Mouse (Mus musculus) liver, adult 2 months (tissue): Measurements from ENCODE around the gene Homer3. TPM values are rescaled to one million over a fixed set of nuclear protein-coding genes. Genes with fewer than 3 reads are reported as not detected.

ENCODE experiments used
- DNase-seq: peaks from one replicate; pipeline ENCODE4 v3.0.0-alpha.2; 2011; ENCODE audit warnings: low read depth, low spot score; ENCODE audit errors: extremely low read depth
- H3K27ac ChIP-seq: fragments of 200-500 bp; replicated peaks from 2 replicates; pipeline ENCODE4 v1.5.1; 2012; ENCODE audit warnings: low read depth, mild to moderate bottlenecking, control low read depth, inconsistent platforms, low read length; ENCODE audit not compliant: insufficient read depth
- H3K27me3 ChIP-seq: fragments of 200-500 bp; 2 replicates; pipeline ENCODE4 v1.6.1; 2012; ENCODE audit warnings: mild to moderate bottlenecking, moderate library complexity, low read length, inconsistent platforms; ENCODE audit not compliant: control insufficient read depth, insufficient read depth
- H3K36me3 ChIP-seq: fragments of 200-500 bp; 2 replicates; pipeline ENCODE4 v1.6.1; 2012; ENCODE audit warnings: low read length, inconsistent platforms; ENCODE audit not compliant: control insufficient read depth, insufficient read depth
- H3K4me1 ChIP-seq: fragments of 200-500 bp; 2 replicates; pipeline ENCODE4 v1.6.1; 2011; ENCODE audit warnings: low read length; ENCODE audit not compliant: control insufficient read depth, insufficient read depth
- H3K4me3 ChIP-seq: fragments of 200-500 bp; 2 replicates; pipeline ENCODE4 v1.5.1; 2011; ENCODE audit warnings: low read depth, mild to moderate bottlenecking, control low read depth, low read length, moderate library complexity; ENCODE audit not compliant: insufficient read depth
- H3K79me2 ChIP-seq: fragments of 200-500 bp; 2 replicates; pipeline ENCODE4 v1.6.1; 2012; ENCODE audit warnings: inconsistent platforms, mild to moderate bottlenecking, low read length, moderate library complexity; ENCODE audit not compliant: control insufficient read depth, insufficient read depth
- H3K9ac ChIP-seq: fragments of 200-500 bp; 2 replicates; pipeline ENCODE4 v1.6.1; 2012; ENCODE audit warnings: low read depth, mild to moderate bottlenecking, control low read depth, inconsistent platforms, low read length
- CTCF ChIP-seq: fragments of 200-500 bp; IDR thresholded peaks from 2 replicates; pipeline ENCODE4 v1.5.1; 2011; ENCODE audit warnings: low read depth, low read length, control low read depth
- POLR2A ChIP-seq: fragments of 200-500 bp; IDR thresholded peaks from 2 replicates; pipeline ENCODE4 v1.6.1; 2011; ENCODE audit warnings: low read length, control low read depth; ENCODE audit not compliant: insufficient read depth; ENCODE audit errors: extremely low read depth
- WGBS: fragments of 180-500 bp; shearing (Covaris S2); methylation state at CpG from one replicate; pipeline ENCODE4 v1.1.7; 2018; 5-methylcytosine and 5-hydroxymethylcytosine counted together
- polyA plus RNA-seq: library from polyadenylated mRNA; depleted of rRNA; stranded (reverse); fragments of >200 nt; gene quantifications from 2 replicates; pipeline ENCODE4 v1.2.3, GENCODE M21; 2012
- total RNA-seq: library from RNA; depleted of rRNA; stranded (reverse); fragments of >200 nt; gene quantifications from 2 replicates; pipeline ENCODE4 v1.2.3, GENCODE M21; 2014

Gene Homer3
- total and polyA plus RNA-seq, 2 experiments, result 1.4 to 3.1 TPM

DNA sequence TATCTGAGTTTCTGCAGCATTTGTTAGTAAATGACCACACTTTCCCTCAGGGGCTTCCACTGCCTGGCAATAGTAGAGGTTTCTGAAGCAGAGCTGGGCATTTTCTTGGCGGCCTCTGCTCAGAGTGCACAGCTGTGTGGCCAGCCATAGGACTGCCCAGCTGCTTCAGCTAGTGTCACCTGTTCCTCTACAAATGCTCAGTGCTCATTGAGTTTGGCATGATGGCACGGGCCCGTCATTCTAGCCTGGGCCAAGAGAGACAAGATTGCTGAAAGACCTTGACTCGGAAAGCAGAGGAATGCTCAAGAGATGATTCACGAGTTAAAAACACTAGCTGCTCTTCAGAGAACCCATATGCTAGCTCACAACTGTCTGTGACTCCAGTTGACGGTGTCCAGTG is 36.0 kb upstream of the Homer3 start:
- Histone ChIP-seq H3K27me3 (no peaks in the 10 kb centered on the region), H3K36me3 (peaks cover 48% of the 10 kb centered on the region), H3K9ac (no peak overlapping the region), H3K27ac (no peak overlapping the region), H3K79me2 (peaks cover 6% of the 10 kb centered on the region), H3K4me1 (no peaks in the 10 kb centered on the region), H3K4me3 (no peak overlapping the region)
- DNase-seq, result no peak
- WGBS, result 95% methylated on average over 6 of the region's 6 CpGs
- TF ChIP-seq CTCF, result no peak
- no peak for TF ChIP-seq POLR2A

GRCm38 (mm10) chr8:70247841-70248240 is 34.8 kb upstream of the Homer3 start:
- no peak for DNase-seq
- no peak overlapping the region for H3K27ac ChIP-seq
- no peak overlapping the region for H3K9ac ChIP-seq
- peaks cover 6% of the 10 kb centered on the region for H3K79me2 ChIP-seq
- no peaks in the 10 kb centered on the region for H3K4me1 ChIP-seq
- H3K36me3 ChIP-seq, result peaks cover 52% of the 10 kb centered on the region
- no peak overlapping the region for H3K4me3 ChIP-seq
- WGBS, result 97% methylated on average over 3 of the region's 3 CpGs
- TF ChIP-seq CTCF, result no peak
- H3K27me3 ChIP-seq, result no peaks in the 10 kb centered on the region

DNA sequence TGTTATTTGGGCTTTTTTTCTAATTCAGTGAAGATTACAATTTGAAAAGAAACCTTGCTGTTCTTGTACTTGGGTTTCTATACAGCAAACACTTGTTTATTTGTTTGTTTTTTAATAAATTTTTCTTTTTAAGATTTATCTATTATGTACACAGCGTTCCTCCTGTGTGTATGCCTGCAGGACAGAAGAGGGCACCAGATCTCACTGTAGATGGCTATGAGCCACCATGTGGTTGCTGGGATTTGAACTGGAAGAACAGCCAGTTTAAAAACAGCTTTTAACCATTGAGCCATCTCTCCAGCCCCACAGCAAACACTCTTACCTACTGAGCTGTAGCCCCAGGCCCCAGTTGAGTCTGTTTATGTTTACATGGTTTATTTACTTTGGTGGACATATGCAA is 28.0 kb upstream of the Homer3 start:
- Histone ChIP-seq H3K4me3 (no peak overlapping the region), H3K79me2 (no peaks in the 10 kb centered on the region), H3K9ac (no peak overlapping the region), H3K27ac (no peak overlapping the region), H3K27me3 (no peaks in the 10 kb centered on the region), H3K36me3 (peaks cover 30% of the 10 kb centered on the region; the same call in 1 of the 2 replicates), H3K4me1 (no peaks in the 10 kb centered on the region)
- DNase-seq, result no peak
- TF ChIP-seq CTCF, result no peak
- 69% methylated on average over 1 of the region's 1 CpGs for WGBS

DNA sequence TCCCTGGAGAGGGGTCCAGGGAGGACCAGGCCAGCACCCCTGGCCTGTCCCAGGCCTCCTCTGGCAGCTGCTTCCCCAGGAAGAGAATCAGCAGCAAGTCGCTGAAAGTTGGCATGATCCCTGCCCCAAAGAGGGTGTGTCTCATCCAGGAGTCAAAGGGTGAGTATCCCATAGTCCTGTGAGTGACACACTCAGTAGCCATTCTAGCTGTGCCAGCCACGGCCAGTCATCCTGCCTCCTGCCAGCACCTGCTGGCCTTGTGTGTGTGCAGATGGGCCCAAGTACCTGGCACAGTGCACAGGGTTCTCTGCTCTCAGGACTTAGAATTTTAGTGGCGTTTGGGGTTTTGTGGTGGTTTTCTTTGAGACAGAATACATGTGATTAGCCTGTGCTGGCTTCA is 25.2 kb upstream of the Homer3 start:
- H3K4me3 ChIP-seq, result no peak overlapping the region
- DNase-seq, result peak; percentile 13
- H3K27me3 ChIP-seq, result no peaks in the 10 kb centered on the region
- H3K27ac ChIP-seq, result no peak overlapping the region
- H3K79me2 ChIP-seq, result no peaks in the 10 kb centered on the region
- no peak for TF ChIP-seq POLR2A
- no peak for TF ChIP-seq CTCF
- WGBS, result 57% methylated on average over 3 of the region's 3 CpGs
- H3K4me1 ChIP-seq, result no peaks in the 10 kb centered on the region
- peaks cover 15% of the 10 kb centered on the region; the same call in 1 of the 2 replicates for H3K36me3 ChIP-seq
- H3K9ac ChIP-seq, result no peak overlapping the region

- DNase-seq, result no peak
- Histone ChIP-seq H3K9ac (no peak overlapping the region), H3K79me2 (no peaks in the 10 kb centered on the region), H3K4me1 (no peaks in the 10 kb centered on the region), H3K36me3 (peaks cover 9% of the 10 kb centered on the region; the same call in 1 of the 2 replicates), H3K27me3 (no peaks in the 10 kb centered on the region), H3K4me3 (no peak overlapping the region), H3K27ac (no peak overlapping the region)
- 75% methylated on average over 5 of the region's 5 CpGs for WGBS
- no peak for TF ChIP-seq CTCF
- no peak for TF ChIP-seq POLR2A
These were observed 24.0 kb upstream of the Homer3 start for GRCm38 (mm10) chr8:70258600-70258999.

DNA sequence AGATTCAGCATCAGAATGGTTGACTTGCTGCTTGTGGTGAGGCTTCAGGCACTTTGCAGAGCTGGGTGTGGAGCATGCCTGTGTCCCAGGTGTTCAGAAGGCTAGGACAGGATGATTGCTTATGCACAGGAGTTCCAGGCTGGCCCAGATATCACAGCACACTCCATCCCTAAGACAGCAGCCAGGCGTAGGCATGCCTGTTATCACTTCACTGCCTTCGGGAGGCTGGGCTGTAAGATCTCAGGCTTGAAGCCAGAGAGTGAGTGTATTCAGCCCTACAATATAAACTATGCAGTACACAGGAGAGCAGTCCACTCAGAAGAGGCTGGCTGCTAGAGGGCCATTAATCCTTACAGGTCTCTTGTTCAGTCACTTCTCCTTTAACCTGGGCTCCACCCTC is 23.6 kb upstream of the Homer3 start:
- 81% methylated on average over 2 of the region's 2 CpGs for WGBS
- peaks cover 6% of the 10 kb centered on the region; the same call in 1 of the 2 replicates for H3K36me3 ChIP-seq

More for the DNA sequence above, 23.6 kb upstream of the Homer3 start:
- Histone ChIP-seq H3K79me2 (no peaks in the 10 kb centered on the region), H3K9ac (no peak overlapping the region), H3K27ac (no peak overlapping the region), H3K4me3 (no peak overlapping the region), H3K27me3 (no peaks in the 10 kb centered on the region), H3K4me1 (no peaks in the 10 kb centered on the region)
- TF ChIP-seq POLR2A (no peak), CTCF (no peak)
- DNase-seq, result no peak
